Comparison of ENCODE assay signal across 32 mouse cellular contexts in genomic region chr7:141758291-141758690, GRCm38 (mm10). TPM values are rescaled to one million over a fixed set of nuclear protein-coding genes. Genes with fewer than 3 reads are reported as not detected.
DNase-seq lines count a peak whose midpoint lies in the region; ATAC-seq and TF ChIP-seq lines count a peak whose summit lies in the region.
"Had no signal": no experiment of that assay in that cellular context is flagged by ENCODE, and none has a peak within 500 bp of the region (broad histone marks: within the 10 kb centered on the region; RNA-seq: fewer than 3 reads in every experiment).

No protein-coding gene starts in this region.

- H3K27me3 ChIP-seq in C2C12 (ENCODE audit: control insufficient read depth, insufficient read depth, insufficient read length), result peaks cover 32% of the 10 kb centered on the region
- H3K27me3 ChIP-seq in hindbrain, embryonic 11.5 days (ENCODE audit: control insufficient read depth, insufficient read depth, low read length), result no peaks in the 10 kb centered on the region
- H3K27me3 ChIP-seq: forebrain, embryonic 13.5 days had no signal

- no peak overlapping the region for H3K9ac ChIP-seq in hindbrain, embryonic 11.5 days (ENCODE audit: low read depth, low read length)
- H3K9ac ChIP-seq: forebrain, embryonic 13.5 days; forebrain, postnatal 0 days; hindbrain, embryonic 13.5 days had no signal

- peak; percentile 45 for DNase-seq in adrenal gland, adult 2 months
- DNase-seq in adrenal gland, adult 18-20 months (ENCODE audit: low spot score in 2 of 2), result no peak
- DNase-seq in 3T3-L1 (ENCODE audit: low read depth, low spot score), result peak; percentile 8
- no peak for DNase-seq in hindbrain, embryonic 11.5 days (ENCODE audit: low spot score)
- no peak for DNase-seq in layer of hippocampus, adult 9-11 months
- DNase-seq: cerebellum, adult 11-12 months; cerebellum, adult 8-10 months; cerebellum, postnatal 10 days; cerebellum, postnatal 36 days; forebrain, postnatal 0 days; gastrocnemius, adult 2 months; gastrocnemius, postnatal 14 days; heart, adult 11 months; kidney, adult 18-20 months; kidney, adult 9 months had no signal

- H3K9me3 ChIP-seq in hindbrain, embryonic 11.5 days (ENCODE audit: control insufficient read depth, low read length), result no peaks in the 10 kb centered on the region
- H3K9me3 ChIP-seq: forebrain, embryonic 10.5 days; forebrain, embryonic 13.5 days; G1E had no signal

- peak; percentile 27; the same call in 1 of the 2 replicates for ATAC-seq in common myeloid progenitor, adult 5-6 weeks (replicated peaks; ENCODE audit: low read depth, poor library complexity, severe bottlenecking)
- ATAC-seq in hindbrain, embryonic 11.5 days (ENCODE audit: low FRiP score), result no peak
- ATAC-seq: forebrain, embryonic 13.5 days; forebrain, postnatal 0 days; hindbrain, embryonic 16.5 days; inflammation-experienced regulatory T-cells, adult 6 months; intestine, embryonic 16.5 days had no signal

- no peak overlapping the region for H3K27ac ChIP-seq in hindbrain, embryonic 11.5 days (ENCODE audit: low read depth, low read length)
- H3K27ac ChIP-seq: forebrain, embryonic 10.5 days; forebrain, embryonic 13.5 days; gastrocnemius, adult 2 months; hindbrain, embryonic 13.5 days had no signal

- no peaks in the 10 kb centered on the region for H3K36me3 ChIP-seq in C2C12 (ENCODE audit: control insufficient read depth, insufficient read depth)
- H3K36me3 ChIP-seq in hindbrain, embryonic 11.5 days (ENCODE audit: control insufficient read depth, insufficient read depth, low read length), result no peaks in the 10 kb centered on the region
- H3K36me3 ChIP-seq: forebrain, embryonic 10.5 days; G1E; hindbrain, embryonic 13.5 days had no signal

- no peak for TF ChIP-seq CTCF in C2C12 (IDR thresholded peaks at IDR 0.05; ENCODE audit: control insufficient read depth, insufficient read depth, insufficient read length)

- no peak overlapping the region for H3K4me3 ChIP-seq in C2C12 (ENCODE audit: insufficient read depth, poor library complexity, severe bottlenecking)
- no peak overlapping the region for H3K4me3 ChIP-seq in hindbrain, embryonic 11.5 days (ENCODE audit: low read depth, low read length)
- H3K4me3 ChIP-seq: forebrain, embryonic 10.5 days; forebrain, embryonic 13.5 days; gastrocnemius, adult 2 months; hindbrain, embryonic 13.5 days had no signal

- no peak overlapping the region for H3K4me2 ChIP-seq in hindbrain, embryonic 11.5 days (replicated peaks; ENCODE audit: low read depth, low read length)
- H3K4me2 ChIP-seq: forebrain, embryonic 13.5 days; heart, embryonic 11.5 days; hindbrain, embryonic 13.5 days had no signal

- H3ac ChIP-seq in C2C12 (ENCODE audit: control insufficient read depth, insufficient read length, low read depth), result no peak overlapping the region

- no peaks in the 10 kb centered on the region for H3K79me3 ChIP-seq in C2C12 (ENCODE audit: low read depth)

- WGBS in hindbrain, embryonic 11.5 days, result 74% methylated on average over 4 of the region's 4 CpGs

- H3K4me1 ChIP-seq in hindbrain, embryonic 11.5 days (replicated peaks; ENCODE audit: control insufficient read depth, insufficient read depth, low read length), result no peaks in the 10 kb centered on the region
- H3K4me1 ChIP-seq: forebrain, embryonic 10.5 days; forebrain, embryonic 13.5 days; hindbrain, embryonic 13.5 days had no signal

- no peaks in the 10 kb centered on the region for H3K79me2 ChIP-seq in C2C12 (ENCODE audit: control insufficient read depth, insufficient read depth)

TF ChIP-seq in C2C12, 6 proteins besides CTCF, POLR2A, EP300 and RAD21:
- TF ChIP-seq MAX (IDR thresholded peaks at IDR 0.05) (no peak), MYOD1 (IDR thresholded peaks at IDR 0.05; ENCODE audit: control insufficient read depth, insufficient read length, low read depth) (peak; percentile 65), USF1 (IDR thresholded peaks at IDR 0.05; ENCODE audit: low read depth) (no peak), MYOG (IDR thresholded peaks at IDR 0.05; ENCODE audit: control insufficient read depth, extremely low read depth, insufficient read length) (no peak), FOSL1 (IDR thresholded peaks at IDR 0.05; ENCODE audit: insufficient read depth, low read length, poor library complexity, severe bottlenecking) (no peak)
TF ChIP-seq in C2C12: peak in this region for 1.

RNA-seq across cellular contexts. Expression of gene Muc5ac, which starts 30.5 kb away (rescaled TPM):
- not detected for total RNA-seq in adrenal gland, adult 2 months (2021)
- 0.17 TPM in 1 of 2 replicates, not detected in the other for polyA plus RNA-seq in adrenal gland, adult 2 months (2012; rRNA removed)
- not detected for total RNA-seq in adrenal gland, adult 18-20 months (2021)
- polyA plus RNA-seq in C2C12 (2012; fragmentation: generic; extraction: Trizol), result under 0.01 TPM
- total RNA-seq in common myeloid progenitor, adult 5-6 weeks (2017), result not detected in 2 replicates
- polyA plus RNA-seq in hindbrain, embryonic 11.5 days (2014; fragmentation: Nextera tagmentation; extraction: Ambion mirVana), result not detected in 2 replicates
- total RNA-seq: CH12.LX; forebrain, postnatal 0 days; gastrocnemius, adult 2 months; gastrocnemius, postnatal 14 days; gastrocnemius, postnatal 4 days; heart, adult 8-10 months; heart, postnatal 25 days had no signal
- polyA plus RNA-seq: brain, embryonic 14.5 days; embryonic facial prominence, embryonic 11.5 days; forebrain, embryonic 10.5 days; forebrain, embryonic 13.5 days; forebrain, postnatal 0 days; G1E; heart, embryonic 11.5 days; heart, postnatal 0 days; hindbrain, embryonic 13.5 days; hindbrain, embryonic 16.5 days; inflammation-experienced regulatory T-cells, adult 6 months; intestine, embryonic 16.5 days had no signal

Comparison
In these comparisons a context has a peak if more than half of its experiments do, and no peak if none do; other contexts are left out.
1. DNase-seq: peak in adrenal gland, adult 2 months (single experiment) and 3T3-L1 (single experiment); none in adrenal gland, adult 18-20 months (0 of 2), hindbrain, embryonic 11.5 days (single experiment) and layer of hippocampus, adult 9-11 months (single experiment).